Mouse (Mus musculus): ENCODE results near the gene Smok2a.
"Not testable (repeated sequence)": the region's sequence is repeated elsewhere in the genome, so short reads cannot be mapped to it uniquely, and the experiment has no call there.

The Smok2a gene

GRCm38 (mm10) chr17:13215595-13215994, 5.4 kb upstream of the Smok2a start:
- no peak for DNase-seq

- DNase-seq, result not testable (repeated sequence)
These were observed 933 bp downstream of the Smok2a start for GRCm38 (mm10) chr17:13221921-13222320.

- DNase-seq, result not testable (repeated sequence)
These were observed 9.0 kb downstream of the Smok2a start, which contains the start of gene Smok2b for GRCm38 (mm10) chr17:13229957-13230356. Gene Smok2b (plus strand): TSS chr17:13230257.

- DNase-seq, result not testable (repeated sequence)
These were observed 18.5 kb downstream of the Smok2a start for GRCm38 (mm10) chr17:13239461-13239860.

GRCm38 (mm10) chr17:13240807-13241727, 20.1 kb downstream of the Smok2a start:
- DNase-seq, result not testable (repeated sequence)

GRCm38 (mm10) chr17:13254786-13255185, 33.8 kb downstream of the Smok2a start:
- not testable (repeated sequence) for DNase-seq
